Mouse (Mus musculus) urinary bladder, adult 18-20 months (tissue): ENCODE measurements around the gene Abr.

Experiments used
- DNase-seq, 2 experiments: peaks; one replicate each; pipeline ENCODE4 v3.0.0; 2022; ENCODE audit warnings: low spot score in 2 of 2, mixed read lengths in 2 of 2

Abr gene

DNA sequence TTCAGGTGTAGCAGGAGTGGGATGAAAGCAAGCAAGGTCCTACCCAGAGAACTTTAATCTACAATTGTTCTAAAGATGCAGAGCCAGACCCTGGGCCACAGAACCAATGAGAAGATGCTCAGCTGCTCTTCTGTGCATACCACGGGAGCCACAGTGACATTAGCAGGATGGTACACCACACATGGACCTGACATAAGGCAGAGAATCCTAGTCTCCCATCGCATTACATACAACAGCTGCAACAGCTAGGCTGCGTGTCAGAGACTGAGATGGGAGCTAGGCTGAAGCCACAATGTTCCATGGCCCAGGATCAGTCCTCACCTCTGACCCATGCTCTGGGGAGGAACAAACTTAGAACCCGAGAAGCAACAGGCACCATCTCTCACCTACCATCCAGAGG, 104.0 kb downstream of the Abr start:
- no peak for DNase-seq

DNA sequence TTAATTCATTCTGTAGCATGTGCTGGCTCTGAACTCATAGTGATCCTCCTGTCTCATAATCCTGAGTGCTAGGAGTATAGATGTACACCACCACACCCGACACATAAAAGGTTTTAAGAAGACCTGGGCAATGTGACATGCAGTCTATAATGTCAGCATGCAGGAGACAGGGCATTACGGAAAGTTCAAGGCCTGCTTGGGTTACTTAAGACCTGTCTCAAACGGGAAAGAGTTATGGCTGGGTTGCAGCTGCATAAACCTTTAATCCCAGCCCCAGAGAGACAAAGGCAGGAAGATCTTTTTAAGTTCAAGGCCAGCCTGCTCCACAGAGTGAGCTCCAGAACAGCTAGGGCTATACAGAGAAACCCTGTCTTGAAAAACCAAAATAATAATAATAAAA, 105.2 kb downstream of the Abr start:
- no peak for DNase-seq

DNA sequence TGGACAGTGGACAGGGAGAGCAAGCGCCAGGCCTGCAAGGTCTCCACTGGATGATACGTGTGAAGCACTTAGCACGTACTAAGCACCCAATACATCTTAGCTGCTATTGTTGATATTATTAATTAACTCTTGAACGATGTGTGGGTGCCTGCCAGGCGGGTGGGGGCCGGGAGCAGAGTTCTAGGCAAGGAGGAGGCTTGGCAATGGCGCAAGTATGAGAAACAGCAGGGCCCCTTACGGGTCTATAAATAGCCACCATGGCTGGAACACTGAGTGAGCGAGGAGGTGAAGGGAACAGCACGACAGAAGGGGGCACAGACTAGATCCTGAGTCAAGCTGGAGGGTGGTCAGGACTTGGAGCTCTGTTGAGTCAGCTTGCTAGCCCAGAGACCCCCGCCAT, 107.0 kb downstream of the Abr start:
- no peak for DNase-seq

DNA sequence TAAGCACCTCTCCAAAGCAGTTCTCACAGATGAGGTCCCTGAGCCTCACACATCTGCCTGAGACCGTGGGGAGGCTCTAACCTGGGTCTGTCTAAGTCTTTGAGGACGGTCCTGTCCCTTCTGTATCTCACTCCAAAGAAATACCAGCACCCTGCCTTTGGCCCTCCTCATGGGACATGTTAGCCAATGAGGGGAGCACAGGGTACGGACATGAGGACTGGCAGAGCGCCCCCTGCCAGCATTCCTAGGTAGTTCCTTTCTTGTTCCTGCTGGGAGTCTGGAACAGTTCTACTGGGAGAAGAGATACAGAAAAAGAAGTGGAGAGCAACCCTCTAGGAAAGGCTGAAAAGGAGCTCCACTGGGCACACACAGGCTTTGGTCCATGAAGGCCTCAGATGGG, 111.1 kb downstream of the Abr start:
- no peak for DNase-seq

DNA sequence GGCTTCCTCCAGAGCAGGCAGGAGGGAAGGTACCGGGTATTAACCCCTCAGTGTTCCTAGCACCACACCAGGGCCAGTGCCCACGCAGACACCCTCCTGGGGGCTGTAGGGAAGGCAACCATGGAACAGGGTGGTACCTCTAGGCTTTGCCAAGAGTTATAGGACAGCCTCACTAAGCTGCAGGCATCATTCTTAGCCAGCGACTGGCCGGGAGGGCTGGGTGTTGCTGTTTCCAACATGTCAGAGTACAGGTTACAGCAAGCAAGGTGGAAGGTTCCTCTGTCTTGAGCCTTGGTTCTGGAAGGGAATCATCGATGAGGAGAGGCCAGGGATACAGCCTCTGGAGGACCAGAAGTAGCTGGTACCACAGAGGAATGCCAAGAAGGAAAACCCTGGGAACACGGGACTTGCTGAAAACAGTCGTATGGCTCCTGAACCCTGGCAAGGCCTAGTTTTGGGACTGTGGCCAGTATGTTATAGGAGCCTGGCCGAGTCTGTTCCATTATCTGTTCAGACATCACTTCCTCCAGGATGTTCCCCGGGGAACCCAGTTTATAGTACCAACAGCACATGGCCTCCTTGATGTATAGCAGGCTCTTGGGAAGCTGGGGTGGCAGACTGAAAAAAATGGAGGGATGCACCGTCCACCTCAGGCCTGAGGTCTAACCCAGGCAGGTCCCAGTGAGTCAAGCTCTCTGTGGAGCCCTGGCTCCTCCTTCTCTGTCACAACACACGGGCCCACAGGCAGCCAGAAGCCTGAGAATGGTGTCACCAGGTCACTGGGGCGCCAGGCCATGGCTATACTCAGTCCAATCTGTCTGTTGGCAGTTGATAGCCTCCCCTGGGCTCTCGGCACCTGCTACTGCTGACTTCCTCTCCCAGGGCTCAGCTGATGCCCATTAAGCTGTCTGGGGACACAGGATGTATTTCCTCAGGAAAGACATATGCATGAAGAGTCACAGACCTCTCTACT, 112.1 kb downstream of the Abr start:
- no peak for DNase-seq

DNA sequence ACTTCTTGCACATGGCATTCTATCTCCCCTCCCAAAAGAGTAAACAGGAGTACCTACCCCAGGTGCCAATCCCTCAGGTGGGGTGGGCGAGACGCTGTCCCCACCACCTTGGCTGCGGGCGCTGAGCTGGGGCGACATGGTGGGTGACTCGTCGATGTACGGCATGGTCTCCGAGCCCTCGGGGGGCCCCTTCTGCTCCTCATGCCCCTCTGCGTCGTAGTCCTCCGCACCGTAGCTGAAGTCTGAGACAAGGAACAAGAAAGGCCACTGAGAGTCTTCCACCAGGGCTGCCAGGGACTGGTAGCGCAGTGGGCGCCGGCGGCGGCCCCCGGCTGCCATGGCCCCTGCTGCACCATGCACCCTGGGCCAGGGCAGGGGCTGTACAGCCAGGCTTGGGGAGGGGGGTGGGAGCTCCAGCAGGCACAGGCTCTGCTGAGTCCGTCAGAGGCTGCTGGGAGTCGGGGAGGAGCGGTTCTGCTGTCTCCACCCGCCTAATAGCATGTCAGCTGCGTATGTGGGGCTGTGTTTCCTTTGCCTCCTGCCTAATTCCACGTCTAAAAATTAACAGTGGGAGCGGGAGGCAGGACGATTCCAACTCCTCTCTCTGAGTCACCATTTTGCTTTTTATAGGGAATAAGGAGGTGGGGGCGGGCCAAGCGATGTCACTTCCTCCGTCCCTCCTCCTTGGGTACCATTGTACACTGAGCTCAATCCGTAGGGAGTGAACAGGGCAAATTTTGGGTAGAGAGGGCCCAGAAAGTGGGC, 113.1 kb downstream of the Abr start:
- no peak for DNase-seq

DNA sequence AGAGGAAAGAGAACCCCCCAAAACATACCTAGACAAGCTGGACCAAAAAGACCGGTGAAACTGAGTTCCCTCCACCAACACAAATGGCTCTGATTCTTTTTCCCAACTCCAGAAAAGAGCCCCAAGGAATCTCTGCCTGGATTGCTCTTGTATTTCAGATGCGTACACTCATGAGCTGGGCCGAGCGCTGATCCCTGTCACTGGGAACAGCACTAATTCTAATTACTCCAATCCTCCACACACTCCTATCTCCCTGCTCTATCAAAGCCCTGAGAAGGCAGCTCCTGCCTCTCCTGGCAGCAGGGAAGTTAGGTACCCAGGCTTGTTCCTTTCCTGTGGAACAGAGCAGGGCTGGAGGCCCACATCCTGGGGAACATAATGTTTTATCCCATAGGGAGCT, 114.0 kb downstream of the Abr start:
- no peak for DNase-seq

DNA sequence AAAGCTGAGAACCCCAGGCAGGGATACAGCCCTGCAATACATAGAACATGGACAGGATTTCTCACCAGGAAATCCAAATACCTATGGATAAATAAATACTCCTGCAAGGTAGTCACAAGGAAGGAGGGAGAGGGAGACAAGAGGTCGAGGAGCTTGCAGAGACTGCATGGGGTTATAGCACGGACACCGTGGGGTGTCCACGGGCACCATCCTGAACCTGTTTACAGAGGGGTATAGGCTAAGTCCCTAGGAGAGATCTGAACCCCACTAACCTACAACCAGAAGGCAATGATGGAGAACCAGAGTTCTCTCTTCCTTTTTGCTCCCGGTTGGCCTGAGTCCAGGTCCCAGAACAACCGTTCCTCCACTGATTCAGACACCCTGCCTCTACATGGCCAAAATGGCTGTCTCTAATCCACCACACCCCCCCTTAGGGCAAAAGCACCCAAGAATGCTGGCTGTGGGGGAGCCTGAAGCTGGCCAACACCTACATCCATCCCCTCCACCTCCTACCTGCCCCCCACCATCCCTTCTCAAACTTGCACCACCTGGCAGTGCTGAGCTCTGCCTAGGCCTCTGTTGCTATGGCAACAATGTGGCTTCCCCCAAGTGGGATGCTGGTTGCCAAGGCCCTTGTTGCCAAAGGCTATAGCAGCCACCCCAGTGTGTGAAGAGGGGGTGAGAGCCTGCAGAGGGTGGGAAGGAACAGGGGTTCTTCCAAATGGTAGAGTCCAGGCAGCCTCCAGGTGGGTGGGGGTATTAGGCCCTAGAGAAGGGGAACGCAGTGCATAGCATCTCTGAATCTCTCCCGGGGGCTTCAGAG, 114.6 kb downstream of the Abr start:
- no peak for DNase-seq

DNA sequence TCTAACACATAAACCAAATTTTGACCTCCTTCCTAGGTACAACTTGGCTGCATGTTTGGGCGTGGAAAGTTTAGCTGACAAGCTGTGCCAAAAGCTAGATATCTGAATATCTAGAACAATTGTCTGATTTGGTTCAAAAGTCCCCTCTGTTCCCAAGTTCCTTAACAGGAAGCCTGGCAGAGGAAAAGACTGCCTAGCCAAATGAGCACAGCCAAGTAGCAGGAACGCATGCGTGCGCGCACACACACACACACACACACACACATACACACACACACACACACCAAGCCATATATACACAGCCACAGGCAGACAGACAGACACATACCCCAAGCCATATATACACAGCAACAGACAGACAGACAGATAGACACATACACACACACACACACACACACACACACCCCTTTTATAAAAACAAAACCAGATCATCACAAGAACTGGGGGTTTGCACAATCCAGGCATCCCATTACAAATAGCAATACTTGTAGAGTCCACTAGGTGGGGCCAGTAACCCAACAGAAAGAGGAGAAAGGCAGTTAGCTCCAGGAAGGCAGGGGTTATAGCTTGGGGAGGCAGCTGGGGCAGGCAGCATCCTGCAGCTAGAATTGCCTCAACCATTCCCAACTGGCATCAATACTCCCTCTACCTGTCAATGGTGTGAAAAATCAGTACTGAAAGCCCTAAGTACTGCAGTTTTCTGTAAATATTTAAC, 115.4 kb downstream of the Abr start:
- no peak for DNase-seq

DNA sequence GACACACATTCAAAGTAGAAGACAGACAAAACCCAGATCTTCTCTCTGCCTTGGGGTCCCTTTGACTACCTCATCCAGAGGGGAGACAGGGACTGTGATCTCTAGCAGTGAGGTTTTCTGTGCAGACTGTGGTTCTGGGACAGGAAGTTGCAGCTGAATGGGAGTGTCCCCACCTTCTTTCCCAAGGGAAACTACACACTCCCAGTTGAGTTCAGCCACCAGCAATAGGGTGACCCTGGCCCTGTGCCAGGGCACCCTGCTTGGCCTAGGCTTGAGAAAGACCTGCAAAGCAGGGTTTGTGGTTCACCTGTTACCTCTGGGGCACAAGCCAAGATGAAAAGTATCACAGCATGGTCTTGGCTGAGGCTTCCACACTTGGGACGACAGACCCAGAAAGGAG, 117.0 kb downstream of the Abr start:
- no peak for DNase-seq

DNA sequence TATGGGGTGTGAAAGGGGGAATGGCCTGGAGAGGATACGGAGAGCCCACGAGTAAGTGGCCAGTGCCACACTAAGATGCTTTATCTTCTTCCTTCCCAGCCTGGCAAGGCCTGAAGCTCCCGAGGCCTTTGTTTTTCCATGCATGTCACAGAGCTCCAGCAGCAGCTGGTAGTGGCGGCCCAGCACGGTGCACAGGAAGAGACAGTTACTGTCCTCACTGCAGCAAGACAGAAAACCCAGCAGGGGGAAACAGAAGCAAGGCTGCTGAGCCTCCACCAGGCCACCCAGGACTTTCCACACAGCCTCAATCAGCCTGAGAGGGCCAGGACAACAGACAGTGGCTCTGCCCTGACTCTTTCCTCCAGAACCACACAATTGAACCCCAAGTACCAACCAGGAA, 118.1 kb downstream of the Abr start:
- no peak for DNase-seq

DNA sequence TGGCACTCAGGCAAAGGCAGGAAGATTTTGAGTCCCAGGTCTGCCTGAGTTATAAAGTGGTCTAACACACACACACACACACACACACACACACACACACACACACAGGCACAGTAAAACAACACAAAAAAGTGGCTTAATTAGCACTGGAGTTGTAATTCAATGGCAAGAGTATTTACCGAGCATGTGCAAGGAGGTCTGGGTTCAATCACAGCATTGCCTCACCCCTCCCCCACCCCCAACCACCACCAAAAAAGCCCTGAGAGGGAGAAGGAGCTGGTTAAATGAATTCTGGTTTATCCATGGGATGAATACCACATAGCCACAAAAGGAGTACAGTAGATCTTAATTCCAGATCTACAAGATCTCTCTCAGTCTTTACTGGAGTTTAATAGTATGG, 122.1 kb downstream of the Abr start:
- no peak for DNase-seq

DNA sequence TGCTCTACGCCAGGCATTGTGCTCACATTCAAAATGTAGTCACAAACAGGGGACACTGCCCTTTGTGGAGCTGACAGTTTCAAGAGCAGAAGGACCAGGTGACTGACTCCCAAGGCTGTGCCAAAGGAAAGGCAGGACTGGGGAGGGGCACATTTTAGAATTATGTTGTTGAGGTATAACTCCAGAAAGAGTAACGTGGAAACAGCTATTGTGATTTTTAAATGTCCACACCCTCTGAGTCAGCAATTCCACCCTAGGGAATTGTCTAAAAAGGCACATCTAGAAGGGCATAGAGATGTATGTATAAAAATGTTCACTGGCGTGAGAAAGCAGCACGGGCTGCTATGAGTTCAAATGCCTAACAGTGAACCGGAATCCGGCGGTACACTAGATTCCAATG, 122.5 kb downstream of the Abr start:
- no peak for DNase-seq

DNA sequence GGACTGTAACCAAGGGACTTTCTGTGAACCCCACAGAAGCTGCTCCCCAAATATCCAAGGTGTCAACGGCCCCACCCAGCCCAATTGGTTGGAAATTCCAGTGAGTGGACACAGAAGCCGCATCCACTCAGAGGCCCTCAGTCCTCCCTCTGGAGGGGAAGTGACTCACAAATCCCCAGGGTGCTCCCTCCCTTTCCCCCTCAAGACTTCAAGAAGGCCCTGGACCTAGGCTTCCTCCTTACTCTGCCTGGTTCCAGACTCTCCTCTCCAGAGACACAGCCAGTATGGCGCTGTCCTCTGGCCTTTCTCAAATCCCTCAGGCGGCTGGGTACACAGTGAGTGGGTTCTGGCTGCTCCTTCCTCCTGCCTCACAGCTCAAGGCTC, 124.4 kb downstream of the Abr start:
- DNase-seq = no peak

DNA sequence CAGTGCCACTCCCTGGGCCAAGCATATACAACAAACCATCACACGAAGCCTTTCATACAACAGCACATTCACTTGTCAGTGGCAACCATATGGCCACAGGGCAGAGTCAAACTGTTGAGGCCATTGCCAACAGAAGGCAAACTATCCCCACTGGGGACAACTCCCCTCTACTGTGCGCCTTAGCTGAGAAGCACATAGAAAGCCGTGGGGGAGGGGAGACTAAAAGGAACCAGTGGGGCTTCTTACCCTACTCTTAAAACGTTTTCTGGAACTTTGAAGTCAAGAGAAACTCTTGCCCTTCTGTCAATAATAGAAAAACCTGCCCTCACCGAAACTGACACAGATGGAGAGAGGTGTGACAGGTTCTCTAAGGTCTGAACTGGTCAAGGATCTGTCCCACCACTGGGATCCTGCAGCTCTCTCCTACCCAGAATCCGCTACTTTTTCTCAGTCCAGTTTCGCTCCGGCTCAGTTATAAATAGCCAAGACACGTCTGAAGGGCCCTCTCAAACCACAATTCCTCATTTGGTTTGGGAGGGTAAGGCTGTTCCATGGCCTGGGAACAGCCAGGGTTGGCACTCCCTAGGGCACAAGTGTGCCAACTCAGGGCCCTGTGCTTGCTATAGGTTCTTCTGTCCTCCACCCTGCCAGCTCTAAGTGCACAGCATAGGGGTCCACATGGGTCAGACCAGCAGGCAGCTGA, 124.9 kb downstream of the Abr start:
- DNase-seq = no peak

DNA sequence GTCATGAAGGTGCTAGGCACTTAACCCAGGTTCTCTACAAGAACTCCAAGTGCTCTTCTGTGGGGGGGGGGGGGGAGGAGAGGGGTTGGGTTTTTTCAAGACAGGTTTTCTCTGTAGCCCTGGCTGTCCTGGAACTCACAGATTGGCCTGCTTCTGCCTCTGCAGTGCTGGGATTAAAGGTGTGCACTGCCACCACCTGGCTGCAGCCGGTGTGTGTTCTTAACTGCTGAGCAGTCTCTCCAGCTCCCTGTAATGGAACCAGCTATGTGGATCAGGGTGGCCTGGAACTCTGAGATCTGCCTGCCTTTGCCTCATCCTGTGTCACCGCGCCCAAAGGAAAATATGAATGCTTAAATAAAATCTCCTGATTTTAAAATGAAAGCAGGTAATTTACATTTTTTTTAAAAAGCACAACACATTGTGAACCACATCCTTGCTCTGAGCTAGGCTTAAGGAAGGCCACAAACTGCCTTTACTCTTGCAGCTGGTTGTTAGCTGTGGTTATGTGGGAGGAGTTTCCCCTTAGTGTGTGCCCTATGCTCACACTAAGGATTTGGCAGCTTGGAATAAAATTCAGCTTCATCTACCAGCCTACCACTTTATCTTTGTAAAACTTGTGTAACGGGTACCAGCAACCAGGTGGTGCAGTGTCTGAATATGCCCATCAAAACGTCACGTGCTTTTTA, 125.9 kb downstream of the Abr start:
- DNase-seq = no peak

DNA sequence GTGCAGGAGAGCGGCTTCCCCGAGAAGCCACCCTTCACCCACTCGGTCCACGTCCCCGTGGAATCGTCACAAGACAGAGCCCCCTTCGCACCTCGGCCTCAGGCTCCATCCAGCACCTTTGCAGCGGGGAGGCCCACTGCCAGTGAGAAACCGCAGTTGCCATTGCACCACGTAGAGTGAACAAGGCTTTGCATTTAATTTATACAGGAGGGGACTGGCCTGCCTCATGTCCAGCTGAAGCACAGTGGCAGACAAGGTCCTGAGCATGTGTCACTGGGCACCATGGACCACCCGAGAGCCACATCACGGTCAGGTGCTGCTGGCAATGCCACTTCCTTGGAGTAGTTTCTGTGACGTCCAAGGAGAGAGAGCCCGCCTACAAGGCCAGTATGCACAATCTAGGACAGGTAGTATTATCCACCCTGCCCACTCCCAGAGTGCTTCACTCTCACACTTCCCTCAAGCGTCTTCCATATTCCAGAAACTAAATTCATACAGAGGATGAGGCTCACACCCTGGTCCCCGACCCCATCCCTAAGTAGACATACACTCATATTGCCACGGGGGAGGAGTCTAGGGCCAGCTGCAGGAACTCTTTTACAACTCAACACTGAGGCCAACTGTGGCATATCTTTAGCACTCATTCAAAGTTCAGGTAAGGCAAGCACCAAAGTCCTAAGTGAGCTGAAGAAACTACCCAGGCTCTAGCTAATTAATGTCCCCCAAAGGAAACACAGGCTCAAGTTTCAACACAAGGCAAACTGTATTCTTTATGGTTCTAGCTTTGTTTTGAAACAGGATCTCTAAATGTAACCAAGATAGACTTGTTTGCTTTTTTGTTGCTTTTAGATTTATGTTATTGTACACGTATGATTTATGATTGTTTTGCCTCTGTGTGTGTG, 126.7 kb downstream of the Abr start:
- DNase-seq = peak in 1 of 2 experiments; percentile 59

DNA sequence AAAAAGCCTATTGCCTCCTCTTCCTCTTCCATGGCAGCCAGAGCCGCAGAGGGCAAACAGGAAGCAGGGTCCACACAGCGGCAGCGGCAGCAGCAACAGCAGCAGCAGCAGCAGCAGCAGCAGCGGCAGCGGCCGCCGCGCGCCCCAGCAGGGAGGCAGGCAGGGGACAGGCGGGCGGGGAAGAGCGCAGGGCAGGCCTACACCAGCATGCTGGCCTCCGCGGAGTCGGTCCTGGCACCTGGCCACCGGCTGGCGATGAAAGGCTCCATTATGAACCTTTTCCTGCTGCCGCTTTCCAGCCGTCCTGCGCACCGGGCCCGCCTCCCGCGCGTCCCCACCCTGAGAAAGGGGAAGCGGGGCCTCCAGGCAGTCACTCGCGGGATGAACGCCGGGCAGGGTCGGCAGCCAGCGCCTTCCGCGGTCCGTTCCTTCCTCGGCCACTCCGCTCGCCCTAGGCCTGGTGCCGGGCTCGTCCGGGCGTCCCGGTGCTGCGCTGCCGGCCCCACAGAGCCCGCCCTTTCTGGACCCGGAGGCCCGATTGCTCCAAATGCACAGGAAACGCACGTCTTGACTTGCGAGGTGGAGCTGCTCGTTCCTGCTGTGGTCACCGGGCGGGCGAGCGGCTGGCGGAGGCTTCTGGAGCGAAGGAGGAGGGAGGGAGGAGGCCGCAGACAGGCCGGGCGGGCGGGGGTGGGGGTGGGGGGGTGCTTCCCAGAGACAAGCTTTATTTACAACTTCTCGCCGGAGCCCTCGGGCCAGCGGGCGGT, 127.6 kb downstream of the Abr start:
- peak; percentile 79 to 81 for DNase-seq
